Mouse (Mus musculus) forebrain, embryonic 13.5 days (tissue): ENCODE measurements around the gene Magea5. TPM values are rescaled to one million over a fixed set of nuclear protein-coding genes. Genes with fewer than 3 reads are reported as not detected.
"Not testable (repeated sequence)": the region's sequence is repeated elsewhere in the genome, so short reads cannot be mapped to it uniquely, and the experiment has no call there.

ENCODE experiments used
- ATAC-seq: fragments of 200-750 bp; cut with Nextera tagmentation; 2 replicates; pipeline ENCODE4 v1.8.0; 2017
- H3K27ac ChIP-seq: fragments of 300-500 bp; sonication (generic); 2 replicates; pipeline ENCODE4 v1.5.1; 2015; ENCODE audit warnings: inconsistent platforms, mild to moderate bottlenecking, moderate library complexity
- H3K27me3 ChIP-seq: fragments of 300-500 bp; sonication (generic); 2 replicates; pipeline ENCODE4 v1.6.1; 2015; ENCODE audit warnings: mild to moderate bottlenecking, inconsistent platforms
- H3K36me3 ChIP-seq: fragments of 300-500 bp; sonication (generic); 2 replicates; pipeline ENCODE4 v1.6.1; 2015; ENCODE audit warnings: mild to moderate bottlenecking, inconsistent platforms; ENCODE audit not compliant: poor library complexity, severe bottlenecking
- H3K4me1 ChIP-seq: fragments of 300-500 bp; sonication (generic); 2 replicates; pipeline ENCODE4 v1.6.1; 2015; ENCODE audit warnings: inconsistent platforms
- H3K4me2 ChIP-seq: fragments of 300-500 bp; sonication (generic); 2 replicates; pipeline ENCODE4 v1.6.1; 2015; ENCODE audit warnings: inconsistent platforms, mild to moderate bottlenecking, moderate library complexity
- H3K4me3 ChIP-seq: fragments of 300-500 bp; sonication (generic); 2 replicates; pipeline ENCODE4 v1.5.1; 2015; ENCODE audit warnings: mild to moderate bottlenecking, inconsistent platforms
- H3K9ac ChIP-seq: fragments of 300-500 bp; sonication (generic); 2 replicates; pipeline ENCODE4 v1.6.1; 2015; ENCODE audit warnings: mild to moderate bottlenecking, inconsistent platforms
- H3K9me3 ChIP-seq: fragments of 300-500 bp; sonication (generic); replicated peaks from 2 replicates; pipeline ENCODE4 v1.6.1; 2016; ENCODE audit warnings: inconsistent platforms
- WGBS: fragments of 180-500 bp; shearing (Covaris S2); methylation state at CpG from one replicate; pipeline ENCODE4 v1.1.7; 2015; 5-methylcytosine and 5-hydroxymethylcytosine counted together
- polyA plus RNA-seq: library from polyadenylated mRNA; unstranded; fragments of >200 nt; fragmentation: Nextera tagmentation; extraction: Ambion mirVana; gene quantifications from 2 replicates; pipeline ENCODE4 v1.2.1, GENCODE M21; 2015

Gene Magea5
- not detected in 2 replicates for polyA plus RNA-seq

GRCm38 (mm10) chrX:155063045-155063444 lies at the start of gene Magea5:
Gene Magea5, minus strand, starts transcription at chrX:155063145.
- not testable (repeated sequence) for H3K36me3 ChIP-seq, H3K4me2 ChIP-seq, H3K4me3 ChIP-seq, H3K4me1 ChIP-seq, H3K9ac ChIP-seq, H3K27me3 ChIP-seq, H3K9me3 ChIP-seq, H3K27ac ChIP-seq, ATAC-seq
- 83% methylated on average over 16 of the region's 16 CpGs for WGBS

DNA sequence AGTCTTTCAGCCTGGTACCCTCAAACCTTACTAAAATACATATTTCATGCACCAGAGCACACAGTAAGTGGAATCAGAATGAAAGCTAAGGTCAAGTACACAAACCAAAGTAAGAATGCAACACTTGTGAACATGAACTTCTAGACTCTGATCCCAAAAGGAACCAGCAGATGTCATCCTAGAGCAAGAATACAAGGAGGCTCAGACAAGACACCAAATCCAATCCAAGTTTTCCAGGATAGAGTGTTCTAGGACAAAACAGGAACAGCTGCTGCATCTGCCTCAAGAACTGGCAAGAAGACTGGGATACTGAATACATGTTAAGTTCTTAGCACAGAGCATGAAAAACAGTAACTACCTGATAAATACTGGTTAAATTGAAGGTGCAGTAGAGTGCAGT lies 35.1 kb upstream of the Magea5 start:
- Histone ChIP-seq H3K9ac (no peak overlapping the region), H3K4me3 (no peak overlapping the region), H3K36me3 (no peaks in the 10 kb centered on the region), H3K4me1 (no peaks in the 10 kb centered on the region), H3K9me3 (no peaks in the 10 kb centered on the region), H3K4me2 (no peak overlapping the region), H3K27me3 (no peaks in the 10 kb centered on the region), H3K27ac (no peak overlapping the region)
- ATAC-seq, result no peak

- not testable (repeated sequence) for H3K4me2 ChIP-seq, H3K4me3 ChIP-seq, H3K36me3 ChIP-seq, H3K9me3 ChIP-seq, H3K27ac ChIP-seq, H3K27me3 ChIP-seq, ATAC-seq, H3K4me1 ChIP-seq, H3K9ac ChIP-seq
- 75% methylated on average over 4 of the region's 4 CpGs for WGBS
Measured at GRCm38 (mm10) chrX:155093566-155093965, 30.6 kb upstream of the Magea5 start, which contains the start of gene Magea2. Gene Magea2, minus strand, starts transcription at chrX:155093666.

GRCm38 (mm10) chrX:155089693-155090092 lies 26.7 kb upstream of the Magea5 start, which contains the start of gene Magea1:
Gene Magea1, minus strand, starts transcription at chrX:155089793.
- not testable (repeated sequence) for ATAC-seq, H3K4me1 ChIP-seq, H3K27me3 ChIP-seq, H3K27ac ChIP-seq, H3K36me3 ChIP-seq, H3K9me3 ChIP-seq, H3K4me3 ChIP-seq, H3K4me2 ChIP-seq, H3K9ac ChIP-seq
- WGBS, result no CpG with 5 or more reads among the region's 2 CpGs

Other genes starting within 250 kb of the Magea5 start
- gene Cldn34b1, start 172.9 kb downstream of the Magea5 start, polyA plus RNA-seq, result not detected in 2 replicates
- not detected in 2 replicates for gene Magea6, start 127.2 kb downstream of the Magea5 start, polyA plus RNA-seq
- gene Magea3, start 113.6 kb downstream of the Magea5 start, polyA plus RNA-seq, result not detected in 2 replicates
- gene Magea8, start 67.3 kb downstream of the Magea5 start, polyA plus RNA-seq, result not detected in 2 replicates
- gene Magea1, start 26.6 kb upstream of the Magea5 start, polyA plus RNA-seq, result not detected in 2 replicates
- gene Magea2, start 30.5 kb upstream of the Magea5 start, polyA plus RNA-seq, result not detected in 2 replicates
- not detected in 2 replicates for gene Cldn34b2, start 65.3 kb upstream of the Magea5 start, polyA plus RNA-seq
- 57.8 and 64.3 TPM in 2 replicates for gene Sat1, start 153.3 kb upstream of the Magea5 start, polyA plus RNA-seq
- 21.2 and 22.1 TPM in 2 replicates for gene Acot9, start 199.3 kb upstream of the Magea5 start, polyA plus RNA-seq